Mouse (Mus musculus): ENCODE data around the gene Add3.
A peak's percentile ranks its signal among the peaks of the same experiment; 100 is the strongest.

Gene Add3

GRCm38 (mm10) chr19:53247558-53247957 is 107.3 kb downstream of the Add3 start:
- DNase-seq: no peak

GRCm38 (mm10) chr19:53248023-53248494 is 107.8 kb downstream of the Add3 start:
- peak; percentile 76 for DNase-seq

GRCm38 (mm10) chr19:53251015-53251414 is 110.8 kb downstream of the Add3 start:
- DNase-seq: no peak

- DNase-seq: no peak
These were observed 111.4 kb downstream of the Add3 start for GRCm38 (mm10) chr19:53251656-53252055.

GRCm38 (mm10) chr19:53252111-53253028 is 112.1 kb downstream of the Add3 start:
- no peak for DNase-seq

- no peak for DNase-seq
These were observed 116.1 kb downstream of the Add3 start for GRCm38 (mm10) chr19:53256361-53256760.

- no peak for DNase-seq
These were observed 116.8 kb downstream of the Add3 start for GRCm38 (mm10) chr19:53256991-53257594.

- no peak for DNase-seq
These were observed 117.7 kb downstream of the Add3 start for GRCm38 (mm10) chr19:53257631-53258560.

- peak; percentile 53 for DNase-seq
These were observed 118.7 kb downstream of the Add3 start for GRCm38 (mm10) chr19:53258740-53259506.

- no peak for DNase-seq
These were observed 119.3 kb downstream of the Add3 start for GRCm38 (mm10) chr19:53259541-53259940.

- DNase-seq: no peak
These were observed 120.0 kb downstream of the Add3 start for GRCm38 (mm10) chr19:53260261-53260660.

GRCm38 (mm10) chr19:53260828-53261227 is 120.6 kb downstream of the Add3 start:
- DNase-seq: no peak

- DNase-seq: no peak
These were observed 121.8 kb downstream of the Add3 start for GRCm38 (mm10) chr19:53262061-53262460.

- DNase-seq: no peak
These were observed 123.9 kb downstream of the Add3 start for GRCm38 (mm10) chr19:53263859-53264733.

- no peak for DNase-seq
These were observed 124.8 kb downstream of the Add3 start for GRCm38 (mm10) chr19:53264821-53265727.

- DNase-seq: no peak
These were observed 127.1 kb downstream of the Add3 start for GRCm38 (mm10) chr19:53267305-53267704.

- no peak for DNase-seq
These were observed 132.9 kb downstream of the Add3 start for GRCm38 (mm10) chr19:53273055-53273722.

GRCm38 (mm10) chr19:53273781-53274428 is 133.7 kb downstream of the Add3 start:
- DNase-seq: no peak

GRCm38 (mm10) chr19:53275204-53275603 is 135.0 kb downstream of the Add3 start:
- DNase-seq: no peak

All from kidney, adult 9 months (tissue).